Mouse (Mus musculus) MEL (cell line): Measurements from ENCODE around the gene U2af2.

Source experiments
- CTCF ChIP-seq, 3 experiments: IDR thresholded peaks in 2 of 3; conservative IDR thresholded peaks in 1 of 3; 2 replicates each; pipeline ENCODE4 v1.5.1; 2011 to 2012; ENCODE audit warnings: low read length in 3 of 3, low read depth in 2 of 3, mild to moderate bottlenecking in 2 of 3, improper control_type of control experiment in 1 of 3, inconsistent platforms in 1 of 3, mixed read lengths in 1 of 3, moderate library complexity in 1 of 3; ENCODE audit not compliant: control insufficient read depth in 1 of 3, insufficient read depth in 1 of 3, poor library complexity in 1 of 3, severe bottlenecking in 1 of 3
- E2F4 ChIP-seq: IDR thresholded peaks from 2 replicates; pipeline ENCODE4 v1.6.1; 2011; ENCODE audit warnings: low read depth, low read length, improper control_type of control experiment, borderline replicate concordance
- GATA1 ChIP-seq: IDR thresholded peaks from 2 replicates; pipeline ENCODE4 v1.6.1; 2011; ENCODE audit warnings: low read depth, low read length, improper control_type of control experiment
- MAFK ChIP-seq: IDR thresholded peaks from 2 replicates; pipeline ENCODE4 v1.6.1; 2011; ENCODE audit warnings: low read depth, mild to moderate bottlenecking, low read length, improper control_type of control experiment, borderline replicate concordance
- MEF2A ChIP-seq: IDR thresholded peaks from 2 replicates; pipeline ENCODE4 v1.6.1; 2014; ENCODE audit warnings: low read depth, mild to moderate bottlenecking, inconsistent platforms, low read length, improper control_type of control experiment; ENCODE audit not compliant: poor library complexity, insufficient replicate concordance, severe bottlenecking; ENCODE audit errors: extremely low read depth
- POLR2A ChIP-seq, 2 experiments: IDR thresholded peaks; 2 replicates each; pipeline ENCODE4 v1.6.1; 2011 to 2012; ENCODE audit warnings: low read length in 2 of 2, mild to moderate bottlenecking in 2 of 2, control low read depth in 1 of 2, improper control_type of control experiment in 1 of 2, low read depth in 1 of 2, moderate library complexity in 1 of 2; ENCODE audit not compliant: control insufficient read depth in 1 of 2, insufficient read depth in 1 of 2, poor library complexity in 1 of 2
- UBTF ChIP-seq: IDR thresholded peaks from 2 replicates; pipeline ENCODE4 v1.6.1; 2012; ENCODE audit warnings: low read depth, mild to moderate bottlenecking, inconsistent platforms, low read length, improper control_type of control experiment, moderate library complexity, borderline replicate concordance; ENCODE audit not compliant: insufficient read depth
- ZMIZ1 ChIP-seq: IDR thresholded peaks from 2 replicates; pipeline ENCODE4 v1.6.1; 2012; ENCODE audit warnings: low read depth, mild to moderate bottlenecking, inconsistent platforms, low read length, improper control_type of control experiment, moderate library complexity

DNA sequence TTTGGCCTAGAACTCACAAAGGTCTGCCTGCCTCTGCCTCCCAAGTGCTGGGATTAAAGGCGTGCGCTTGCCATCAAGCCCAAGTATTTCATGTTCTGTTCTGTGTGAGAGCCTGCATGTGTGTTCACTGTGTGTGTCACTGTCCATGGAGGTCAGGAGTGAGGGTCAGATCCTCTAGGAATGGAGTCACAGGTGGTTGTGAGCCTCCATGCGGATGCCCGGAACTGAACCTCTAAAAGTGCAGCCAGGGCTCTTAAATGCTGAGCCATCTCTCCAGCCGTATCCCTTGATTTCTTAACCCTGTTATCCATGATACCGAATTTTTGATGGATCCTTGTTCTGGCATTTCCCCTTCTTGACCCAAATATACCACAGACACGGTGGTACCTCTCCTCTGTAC lies 24.9 kb upstream of the U2af2 start:
- TF ChIP-seq GATA1, result no peak
- TF ChIP-seq UBTF, result no peak
- TF ChIP-seq CTCF (IDR thresholded peaks at IDR 0.05 in 2 of 3, conservative IDR thresholded peaks at IDR 0.05 in 1 of 3; ENCODE audit: control insufficient read depth in 1 of 3, insufficient read depth in 1 of 3, low read depth in 2 of 3, low read length in 3 of 3, poor library complexity in 1 of 3, severe bottlenecking in 1 of 3), result no peak
- TF ChIP-seq E2F4, result no peak
- no peak for TF ChIP-seq MEF2A
- TF ChIP-seq POLR2A (IDR thresholded peaks at IDR 0.05; ENCODE audit: control insufficient read depth in 1 of 2, insufficient read depth in 1 of 2, low read depth in 1 of 2, low read length in 2 of 2, poor library complexity in 1 of 2), result no peak
- TF ChIP-seq ZMIZ1, result no peak
- no peak for TF ChIP-seq MAFK
